Mouse (Mus musculus): ENCODE data around the gene Armc8.

- TF ChIP-seq CTCF (conservative IDR thresholded peaks at IDR 0.05; ENCODE audit: low read length) = no peak
- TF ChIP-seq POU5F1 (IDR thresholded peaks at IDR 0.05; ENCODE audit: borderline replicate concordance, low read length) = no peak
- TF ChIP-seq NANOG (IDR thresholded peaks at IDR 0.05; ENCODE audit: borderline replicate concordance, low read length) = no peak
These were observed 137.4 kb downstream of the Armc8 start for GRCm38 (mm10) chr9:99431346-99431745.

Measured in E14TG2a.4 (cell line).